Mouse (Mus musculus): ENCODE results near the gene Pde9a. TPM values are rescaled to one million over a fixed set of nuclear protein-coding genes. Genes with fewer than 3 reads are reported as not detected.
A peak's percentile ranks its signal among the peaks of the same experiment; 100 is the strongest.

Pde9a gene
- 44.1 and 44.2 TPM in 2 replicates for polyA plus RNA-seq (2015; fragmentation: Nextera tagmentation; extraction: Ambion mirVana)

- TF ChIP-seq CTCF (IDR thresholded peaks at IDR 0.05), result no peak
- TF ChIP-seq EP300 (IDR thresholded peaks at IDR 0.05), result no peak
- Histone ChIP-seq H3K27ac (ENCODE audit: low read length) (peak within 1 kb of the TSS; percentile 43; the same call in 1 of the 2 replicates), H3K9me3 (ENCODE audit: low read length) (no peaks in the 10 kb centered on the region), H3K4me1 (ENCODE audit: insufficient read depth, low read depth, low read length) (peaks cover 9% of the 10 kb centered on the region; the same call in 1 of the 2 replicates), H3K36me3 (ENCODE audit: insufficient read depth, low read length) (no peaks in the 10 kb centered on the region), H3K4me3 (ENCODE audit: low read depth, low read length) (peak within 1 kb of the TSS; percentile 66), H3K4me2 (replicated peaks; ENCODE audit: low read depth, low read length) (peak within 1 kb of the TSS; percentile 96), H3K27me3 (replicated peaks; ENCODE audit: insufficient read depth, low read length) (no peaks in the 10 kb centered on the region), H3K9ac (replicated peaks; ENCODE audit: low read depth) (peak within 1 kb of the TSS; percentile 60)
- DNase-seq (ENCODE audit: low spot score) (peak; percentile 87), ATAC-seq (peak; percentile 83)
- WGBS, result 3% methylated on average over 25 of the region's 56 CpGs
Observed at GRCm38 (mm10) chr17:31385671-31386665, at the start of gene Pde9a. Pde9a (plus strand) TSS chr17:31386210.

- Histone ChIP-seq H3K27me3 (replicated peaks; ENCODE audit: insufficient read depth, low read length) (no peaks in the 10 kb centered on the region), H3K27ac (ENCODE audit: low read length) (no peak overlapping the region), H3K4me1 (ENCODE audit: insufficient read depth, low read depth, low read length) (no peaks in the 10 kb centered on the region), H3K4me2 (replicated peaks; ENCODE audit: low read depth, low read length) (no peak overlapping the region), H3K4me3 (ENCODE audit: low read depth, low read length) (no peak overlapping the region), H3K9ac (replicated peaks; ENCODE audit: low read depth) (no peak overlapping the region), H3K36me3 (ENCODE audit: insufficient read depth, low read length) (peaks cover 3% of the 10 kb centered on the region; the same call in 1 of the 2 replicates), H3K9me3 (ENCODE audit: low read length) (no peaks in the 10 kb centered on the region)
- TF ChIP-seq CTCF (IDR thresholded peaks at IDR 0.05), result no peak
- DNase-seq (ENCODE audit: low spot score), result no peak
- whole genome bisulfite sequencing, result 89% methylated on average over 2 of the region's 2 CpGs
- ATAC-seq, result no peak
Observed at GRCm38 (mm10) chr17:31339769-31340168, 46.2 kb upstream of the Pde9a start.

DNA sequence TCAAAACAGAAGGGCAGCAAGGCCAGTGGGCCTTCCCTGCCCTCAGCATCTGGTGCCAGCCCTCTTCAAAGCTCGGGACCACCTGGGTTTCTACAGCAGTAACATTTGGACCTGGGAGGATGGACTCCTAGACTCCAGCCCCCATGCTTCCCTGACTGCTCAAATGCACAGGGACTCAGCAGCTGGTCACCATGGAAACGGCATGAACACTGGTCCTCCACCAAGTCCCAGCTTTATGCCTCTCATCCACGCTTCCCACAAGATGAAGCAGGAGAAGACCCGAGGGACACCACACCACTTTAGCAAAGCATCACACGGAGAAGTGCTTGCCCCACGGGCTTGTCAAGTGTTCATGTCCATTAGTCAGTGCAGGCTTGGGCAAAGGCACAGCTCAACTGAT is 43.8 kb upstream of the Pde9a start:
- 70% methylated on average over 6 of the region's 6 CpGs for WGBS
- DNase-seq (ENCODE audit: low spot score) (no peak), ATAC-seq (no peak)
- no peak overlapping the region for H3K27ac ChIP-seq (ENCODE audit: low read length)
- peaks cover 3% of the 10 kb centered on the region; the same call in 1 of the 2 replicates for H3K36me3 ChIP-seq (ENCODE audit: insufficient read depth, low read length)
- H3K4me1 ChIP-seq (ENCODE audit: insufficient read depth, low read depth, low read length), result no peaks in the 10 kb centered on the region
- TF ChIP-seq EP300 (IDR thresholded peaks at IDR 0.05) (no peak), CTCF (IDR thresholded peaks at IDR 0.05) (no peak)
- H3K27me3 ChIP-seq (replicated peaks; ENCODE audit: insufficient read depth, low read length), result no peaks in the 10 kb centered on the region
- no peak overlapping the region for H3K4me2 ChIP-seq (replicated peaks; ENCODE audit: low read depth, low read length)
- H3K9ac ChIP-seq (replicated peaks; ENCODE audit: low read depth), result no peak overlapping the region
- H3K4me3 ChIP-seq (ENCODE audit: low read depth, low read length), result no peak overlapping the region
- H3K9me3 ChIP-seq (ENCODE audit: low read length), result no peaks in the 10 kb centered on the region

GRCm38 (mm10) chr17:31344172-31344801 is 41.7 kb upstream of the Pde9a start:
- no peaks in the 10 kb centered on the region for H3K36me3 ChIP-seq (ENCODE audit: insufficient read depth, low read length)
- DNase-seq (ENCODE audit: low spot score) (peak; percentile 82), ATAC-seq (peak; percentile 54; the same call in 1 of the 2 replicates)
- TF ChIP-seq EP300 (IDR thresholded peaks at IDR 0.05), result no peak
- peak; percentile 89 for TF ChIP-seq CTCF (IDR thresholded peaks at IDR 0.05)
- no peak overlapping the region for H3K4me3 ChIP-seq (ENCODE audit: low read depth, low read length)
- H3K9me3 ChIP-seq (ENCODE audit: low read length), result no peaks in the 10 kb centered on the region
- no peaks in the 10 kb centered on the region for H3K27me3 ChIP-seq (replicated peaks; ENCODE audit: insufficient read depth, low read length)
- 39% methylated on average over 5 of the region's 5 CpGs for WGBS
- H3K27ac ChIP-seq (ENCODE audit: low read length), result no peak overlapping the region
- H3K9ac ChIP-seq (replicated peaks; ENCODE audit: low read depth), result no peak overlapping the region
- no peaks in the 10 kb centered on the region for H3K4me1 ChIP-seq (ENCODE audit: insufficient read depth, low read depth, low read length)
- H3K4me2 ChIP-seq (replicated peaks; ENCODE audit: low read depth, low read length), result no peak overlapping the region

DNA sequence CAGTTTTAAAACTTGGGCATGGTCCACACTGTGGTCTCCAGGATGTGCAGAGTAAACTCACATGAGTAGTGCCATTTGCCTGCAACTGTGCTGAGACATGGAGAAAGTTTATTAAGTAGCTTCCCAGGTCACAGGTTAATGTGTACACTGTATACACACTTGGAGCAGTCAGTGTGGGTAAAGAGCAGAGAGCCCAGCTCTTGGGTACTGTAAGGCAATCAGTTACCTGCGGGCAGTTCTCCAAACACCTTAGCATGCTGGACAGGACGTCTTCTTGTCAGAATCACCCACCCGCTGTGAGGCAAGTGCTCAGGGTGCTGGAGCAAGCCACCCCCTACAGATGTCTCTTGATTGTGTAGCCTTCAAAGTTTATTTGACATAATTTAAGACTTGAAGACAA is 41.2 kb upstream of the Pde9a start:
- ATAC-seq, result no peak
- TF ChIP-seq EP300 (IDR thresholded peaks at IDR 0.05) (no peak), CTCF (IDR thresholded peaks at IDR 0.05) (no peak)
- Histone ChIP-seq H3K9me3 (ENCODE audit: low read length) (no peaks in the 10 kb centered on the region), H3K27me3 (replicated peaks; ENCODE audit: insufficient read depth, low read length) (no peaks in the 10 kb centered on the region), H3K4me3 (ENCODE audit: low read depth, low read length) (no peak overlapping the region), H3K4me2 (replicated peaks; ENCODE audit: low read depth, low read length) (no peak overlapping the region), H3K9ac (replicated peaks; ENCODE audit: low read depth) (no peak overlapping the region), H3K36me3 (ENCODE audit: insufficient read depth, low read length) (no peaks in the 10 kb centered on the region), H3K4me1 (ENCODE audit: insufficient read depth, low read depth, low read length) (no peaks in the 10 kb centered on the region), H3K27ac (ENCODE audit: low read length) (no peak overlapping the region)
- WGBS, result 77% methylated on average over 3 of the region's 3 CpGs
- no peak for DNase-seq (ENCODE audit: low spot score)

GRCm38 (mm10) chr17:31348129-31348528 is 37.9 kb upstream of the Pde9a start:
- DNase-seq (ENCODE audit: low spot score) (no peak), ATAC-seq (no peak)
- no peak overlapping the region for H3K4me3 ChIP-seq (ENCODE audit: low read depth, low read length)
- no peaks in the 10 kb centered on the region for H3K36me3 ChIP-seq (ENCODE audit: insufficient read depth, low read length)
- H3K27ac ChIP-seq (ENCODE audit: low read length), result no peak overlapping the region
- 90% methylated on average over 5 of the region's 5 CpGs for WGBS
- H3K4me2 ChIP-seq (replicated peaks; ENCODE audit: low read depth, low read length), result no peak overlapping the region
- TF ChIP-seq EP300 (IDR thresholded peaks at IDR 0.05) (no peak), CTCF (IDR thresholded peaks at IDR 0.05) (no peak)
- H3K9me3 ChIP-seq (ENCODE audit: low read length), result no peaks in the 10 kb centered on the region
- H3K9ac ChIP-seq (replicated peaks; ENCODE audit: low read depth), result no peak overlapping the region
- no peaks in the 10 kb centered on the region for H3K27me3 ChIP-seq (replicated peaks; ENCODE audit: insufficient read depth, low read length)
- H3K4me1 ChIP-seq (ENCODE audit: insufficient read depth, low read depth, low read length), result no peaks in the 10 kb centered on the region

Measured in lung, postnatal 0 days (tissue).